ENCODE assay signal across 10 mouse cellular contexts in genomic region chr17:14520565-14520964, GRCm38 (mm10).
DNase-seq lines count a peak whose midpoint lies in the region; ATAC-seq and TF ChIP-seq lines count a peak whose summit lies in the region.
"Had no signal": no experiment of that assay in that cellular context is flagged by ENCODE, and none has a peak within 500 bp of the region (broad histone marks: within the 10 kb centered on the region; RNA-seq: fewer than 3 reads in every experiment).

No protein-coding gene starts in this region.

- no peak overlapping the region for H3K4me2 ChIP-seq in lung, embryonic 14.5 days
- H3K4me2 ChIP-seq: embryonic facial prominence, embryonic 12.5 days; neural tube, embryonic 12.5 days had no signal

- H3K9me3 ChIP-seq in lung, embryonic 14.5 days (ENCODE audit: low read depth, low read length), result no peaks in the 10 kb centered on the region
- H3K9me3 ChIP-seq: embryonic facial prominence, embryonic 12.5 days; neural tube, embryonic 12.5 days had no signal

- H3K36me3 ChIP-seq in lung, embryonic 14.5 days (ENCODE audit: insufficient read depth), result no peaks in the 10 kb centered on the region
- H3K36me3 ChIP-seq: embryonic facial prominence, embryonic 12.5 days; neural tube, embryonic 12.5 days had no signal

- 0 out of 2 replicates have a peak, but pooled peaks cover 6% of the 10 kb centered on the region for H3K27me3 ChIP-seq in lung, embryonic 14.5 days (ENCODE audit: insufficient read depth, low read length)
- H3K27me3 ChIP-seq: neural tube, embryonic 12.5 days had no signal

- no peak overlapping the region for H3K27ac ChIP-seq in lung, embryonic 14.5 days (ENCODE audit: low read depth)
- H3K27ac ChIP-seq: embryonic facial prominence, embryonic 12.5 days; neural tube, embryonic 12.5 days had no signal

- no peak overlapping the region for H3K4me3 ChIP-seq in lung, embryonic 14.5 days (ENCODE audit: low read depth, low read length)
- H3K4me3 ChIP-seq: embryonic facial prominence, embryonic 12.5 days; neural tube, embryonic 12.5 days had no signal

- WGBS in lung, embryonic 14.5 days, result 10% methylated on average over 5 of the region's 5 CpGs

- peak; percentile 89 for TF ChIP-seq CTCF in lung, embryonic 14.5 days (IDR thresholded peaks at IDR 0.05; ENCODE audit: low read depth)

- DNase-seq in spleen, postnatal 10 days (ENCODE audit: low spot score in 2 of 2), result peak; percentile 12 to 55
- no peak for DNase-seq in spleen, adult 12 weeks (ENCODE audit: low spot score)
- DNase-seq in cerebellum, postnatal 4 days (ENCODE audit: low spot score in 2 of 2), result peak; percentile 65 to 84
- DNase-seq in gastrocnemius, postnatal 25 days, result peak; percentile 22
- DNase-seq in kidney, postnatal 36 days, result peak; percentile 55 to 87
- peak; percentile 91 for DNase-seq in lung, embryonic 14.5 days
- peak; percentile 36 for DNase-seq in retina, adult 2 months (ENCODE audit: low read depth, low spot score)
- peak; percentile 29 for DNase-seq in urinary bladder, postnatal 10 days (ENCODE audit: low spot score)

- no peak overlapping the region for H3K9ac ChIP-seq in lung, embryonic 14.5 days
- H3K9ac ChIP-seq: embryonic facial prominence, embryonic 12.5 days; neural tube, embryonic 12.5 days had no signal

- H3K4me1 ChIP-seq in lung, embryonic 14.5 days (ENCODE audit: insufficient read depth), result no peaks in the 10 kb centered on the region
- H3K4me1 ChIP-seq: embryonic facial prominence, embryonic 12.5 days had no signal

- ATAC-seq in lung, embryonic 14.5 days (ENCODE audit: insufficient read depth), result 0 out of 2 replicates have a peak, but pooled peaks have one; percentile 37
